Mouse (Mus musculus): ENCODE data around the gene Ola1. TPM values are rescaled to one million over a fixed set of nuclear protein-coding genes. Genes with fewer than 3 reads are reported as not detected.

Ola1 gene
- total RNA-seq, 2 experiments from 2014 or later = 116 to 117 TPM

DNA sequence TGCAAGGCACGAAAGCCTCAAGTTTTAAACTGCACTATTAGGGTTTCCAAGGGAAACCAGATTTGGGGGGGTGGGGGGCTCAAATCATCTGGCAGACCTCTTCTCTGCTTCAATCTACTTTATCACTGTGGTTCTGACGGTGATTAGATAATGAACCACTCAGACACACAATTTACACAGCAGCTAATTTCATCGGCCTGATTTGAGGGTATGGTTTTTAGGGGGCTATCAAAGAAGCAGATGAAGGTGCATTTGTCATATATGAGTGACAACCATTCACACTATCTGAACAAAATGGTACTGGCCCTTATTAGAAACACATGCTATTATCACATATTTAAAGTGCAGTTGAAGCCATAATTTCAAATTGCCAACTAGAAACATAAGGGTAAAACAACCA is 61.5 kb downstream of the Ola1 start:
- DNase-seq (ENCODE audit: extremely low spot score in 1 of 2, low spot score in 1 of 2) = no peak

- DNase-seq (ENCODE audit: extremely low spot score in 1 of 2, low spot score in 1 of 2) = no peak
Observed at GRCm38 (mm10) chr2:73150526-73150925, 68.2 kb downstream of the Ola1 start.

DNA sequence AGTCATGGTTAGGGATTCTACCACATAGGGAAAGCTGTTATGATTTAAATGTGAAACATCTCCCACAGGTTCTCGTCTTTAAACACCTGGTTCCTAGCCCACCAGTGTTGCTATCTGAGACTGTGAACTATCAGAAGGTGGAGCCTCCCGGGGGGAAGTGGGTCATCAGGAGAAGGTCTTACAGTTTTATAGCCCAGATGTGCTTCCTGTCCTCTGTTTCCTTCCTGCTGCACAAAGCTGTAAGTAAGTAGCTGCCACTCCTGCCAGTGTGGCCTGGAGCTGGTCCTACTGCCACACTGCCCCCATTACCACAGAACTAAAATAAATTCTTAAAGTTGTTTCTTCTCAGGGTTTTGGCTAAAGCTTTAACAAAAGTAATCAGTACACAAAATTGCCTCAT is 72.6 kb downstream of the Ola1 start:
- no peak for DNase-seq (ENCODE audit: extremely low spot score in 1 of 2, low spot score in 1 of 2)

GRCm38 (mm10) chr2:73143732-73144131 is 75.0 kb downstream of the Ola1 start:
- no peak for DNase-seq (ENCODE audit: extremely low spot score in 1 of 2, low spot score in 1 of 2)

GRCm38 (mm10) chr2:73142832-73143470 is 75.8 kb downstream of the Ola1 start:
- no peak for DNase-seq (ENCODE audit: extremely low spot score in 1 of 2, low spot score in 1 of 2)

DNA sequence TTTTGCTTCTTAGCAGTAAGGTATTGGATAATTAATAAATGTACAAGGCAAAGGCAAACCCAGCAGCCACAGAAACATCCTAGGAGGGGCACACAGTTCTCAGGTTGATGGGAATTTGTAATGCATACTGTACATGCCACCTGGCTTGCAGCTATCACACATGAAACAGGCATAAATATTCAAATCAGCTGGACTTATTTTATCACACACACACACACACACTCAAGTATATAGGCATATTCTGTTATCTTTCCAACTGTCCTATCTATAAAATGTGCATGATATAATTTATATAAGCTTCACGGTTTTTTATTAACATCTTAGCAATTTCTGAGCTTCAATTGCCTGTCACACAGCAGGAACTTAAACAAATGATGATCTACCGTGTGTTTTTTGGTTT is 85.8 kb downstream of the Ola1 start:
- DNase-seq (ENCODE audit: extremely low spot score in 1 of 2, low spot score in 1 of 2) = no peak

DNA sequence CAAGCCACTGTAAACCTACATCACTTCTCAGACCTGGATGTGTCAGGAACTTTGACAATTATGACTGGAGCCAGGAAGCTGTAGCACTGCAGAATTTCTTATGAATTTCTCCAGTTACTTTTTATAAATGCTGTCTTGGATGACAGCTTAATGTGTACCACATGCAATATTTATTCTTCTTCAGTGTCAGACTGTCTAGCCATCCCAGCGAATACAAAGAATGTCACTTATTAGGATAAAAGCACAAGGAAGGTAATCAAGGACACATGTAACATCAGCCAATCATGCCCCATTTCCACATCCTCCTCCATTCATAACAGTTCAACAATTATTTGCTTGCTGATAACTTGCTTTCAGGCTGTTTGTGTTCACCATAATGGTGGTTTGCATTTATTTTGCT is 91.0 kb downstream of the Ola1 start:
- no peak for DNase-seq (ENCODE audit: extremely low spot score in 1 of 2, low spot score in 1 of 2)

- no peak for DNase-seq (ENCODE audit: extremely low spot score in 1 of 2, low spot score in 1 of 2)
Observed at GRCm38 (mm10) chr2:73118781-73119180, 99.9 kb downstream of the Ola1 start.

DNA sequence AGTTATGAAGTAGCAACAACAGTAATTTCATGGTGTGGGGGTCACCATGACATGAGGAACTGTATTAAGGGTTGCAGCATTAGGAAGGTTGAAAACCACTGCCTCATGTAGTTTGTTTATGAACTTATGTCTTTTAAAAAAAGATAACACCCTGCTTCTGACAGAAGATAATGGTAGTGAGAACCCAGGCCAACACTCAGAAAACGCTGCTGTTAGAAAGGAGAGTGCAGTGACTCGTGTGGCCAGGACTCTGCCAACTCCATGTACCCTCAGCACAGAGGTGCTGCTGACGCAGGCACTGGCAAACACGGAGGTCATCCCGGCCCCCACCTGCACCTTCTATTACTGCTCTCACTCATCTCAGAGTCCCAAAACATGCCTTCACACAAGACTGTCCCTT is 111.6 kb downstream of the Ola1 start:
- no peak for DNase-seq (ENCODE audit: extremely low spot score in 1 of 2, low spot score in 1 of 2)

- no peak for DNase-seq (ENCODE audit: extremely low spot score in 1 of 2, low spot score in 1 of 2)
Observed at GRCm38 (mm10) chr2:73096491-73096890, 122.2 kb downstream of the Ola1 start.

DNA sequence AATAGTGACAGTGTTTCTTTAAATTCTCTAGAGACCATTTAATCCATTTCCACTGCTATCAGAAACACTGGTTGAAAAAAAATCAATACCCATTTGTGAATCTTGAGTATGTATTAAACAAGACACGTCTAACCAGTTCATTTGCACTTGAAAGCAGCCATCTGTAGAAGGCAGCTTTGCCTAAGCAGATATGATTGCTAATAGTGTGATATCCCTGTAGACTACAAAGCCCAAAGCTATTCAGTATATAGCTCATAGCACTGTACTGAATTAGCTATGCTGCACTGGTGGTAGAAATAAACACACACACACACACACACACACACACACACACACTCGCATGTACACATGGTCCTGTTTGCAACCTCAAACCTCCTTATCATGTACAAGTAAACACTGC is 123.4 kb downstream of the Ola1 start:
- DNase-seq (ENCODE audit: extremely low spot score in 1 of 2, low spot score in 1 of 2) = no peak

GRCm38 (mm10) chr2:73093032-73093431 is 125.7 kb downstream of the Ola1 start:
- no peak for DNase-seq (ENCODE audit: extremely low spot score in 1 of 2, low spot score in 1 of 2)

DNA sequence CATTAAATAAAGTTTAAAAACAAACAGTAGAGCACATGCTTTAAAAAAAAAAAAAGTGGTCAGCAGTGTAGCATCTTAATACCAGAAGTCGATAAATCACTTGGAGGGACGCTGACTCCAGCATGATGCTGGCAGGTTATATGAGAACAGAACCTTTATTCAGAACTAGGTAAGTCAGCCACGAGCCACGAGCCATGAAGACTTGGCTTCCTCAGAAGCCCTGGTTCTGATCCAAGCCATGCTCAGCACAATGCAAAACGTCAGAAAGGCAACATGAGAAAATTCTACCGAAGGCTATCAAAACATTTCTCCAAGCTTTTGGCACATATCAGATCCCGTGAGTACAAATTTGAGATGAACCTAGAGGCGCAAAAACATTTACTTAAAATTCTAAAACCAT is 127.4 kb downstream of the Ola1 start:
- DNase-seq (ENCODE audit: extremely low spot score in 1 of 2, low spot score in 1 of 2) = no peak

GRCm38 (mm10) chr2:73087641-73088040 is 131.1 kb downstream of the Ola1 start:
- DNase-seq (ENCODE audit: extremely low spot score in 1 of 2, low spot score in 1 of 2) = no peak

DNA sequence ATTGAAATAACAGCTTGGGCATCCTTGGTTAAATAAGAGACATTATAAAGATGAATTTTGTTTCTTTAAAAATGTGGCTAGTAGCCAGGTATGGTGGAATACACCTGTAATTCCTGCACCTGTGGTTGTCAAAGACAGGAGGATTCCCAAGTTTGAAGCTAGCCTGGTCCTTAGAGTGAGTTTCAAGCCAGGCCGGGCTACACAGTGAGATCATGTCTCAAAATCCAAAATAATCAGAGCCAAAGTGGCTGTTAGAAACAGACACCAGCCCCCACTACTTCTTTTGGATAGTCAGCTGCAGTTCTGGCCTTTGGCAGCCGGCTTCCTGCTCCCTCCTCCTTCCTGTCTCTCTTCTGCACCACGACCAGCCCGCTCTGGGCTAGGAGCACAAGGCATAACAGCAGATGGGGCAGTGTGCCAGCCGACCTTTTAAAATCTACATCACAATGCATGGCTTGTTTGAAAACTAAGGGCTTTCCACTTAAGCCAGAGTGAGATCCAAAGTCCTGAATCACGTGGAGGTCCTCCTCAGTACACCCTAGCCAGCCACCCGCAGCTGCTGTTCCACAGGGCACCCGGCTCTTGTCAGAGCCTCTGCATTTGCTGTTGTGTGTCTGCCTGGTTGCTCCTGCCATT is 132.9 kb downstream of the Ola1 start:
- DNase-seq (ENCODE audit: extremely low spot score in 1 of 2, low spot score in 1 of 2) = peak; percentile 30 to 40

GRCm38 (mm10) chr2:73082476-73082875 is 136.2 kb downstream of the Ola1 start:
- peak in 1 of 2 experiments; percentile 15 for DNase-seq (ENCODE audit: extremely low spot score in 1 of 2, low spot score in 1 of 2)

- no peak for DNase-seq (ENCODE audit: extremely low spot score in 1 of 2, low spot score in 1 of 2)
Observed at GRCm38 (mm10) chr2:73081861-73082260, 136.9 kb downstream of the Ola1 start.

GRCm38 (mm10) chr2:73080084-73080483 is 138.6 kb downstream of the Ola1 start:
- no peak for DNase-seq (ENCODE audit: extremely low spot score in 1 of 2, low spot score in 1 of 2)

DNA sequence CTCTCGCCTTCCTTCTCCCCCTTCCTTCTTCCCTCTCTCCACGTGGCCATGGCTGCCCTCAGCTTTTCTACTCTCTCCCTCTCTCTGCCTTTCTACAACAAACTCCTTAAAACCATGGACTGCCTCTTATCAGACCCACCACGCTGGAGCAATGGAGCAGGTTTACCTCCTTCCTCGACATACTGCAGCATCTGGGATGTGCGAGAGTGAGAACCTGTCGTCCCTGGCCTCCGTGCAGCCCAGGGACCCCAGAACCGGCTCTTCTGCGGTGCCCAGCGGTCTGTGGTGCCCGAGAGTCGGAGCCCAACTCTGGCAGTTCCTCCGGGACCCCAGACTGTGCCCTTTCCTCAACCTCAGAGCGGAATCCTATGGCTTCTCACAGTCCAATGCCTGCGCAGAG is 139.4 kb downstream of the Ola1 start:
- DNase-seq (ENCODE audit: extremely low spot score in 1 of 2, low spot score in 1 of 2) = no peak

DNA sequence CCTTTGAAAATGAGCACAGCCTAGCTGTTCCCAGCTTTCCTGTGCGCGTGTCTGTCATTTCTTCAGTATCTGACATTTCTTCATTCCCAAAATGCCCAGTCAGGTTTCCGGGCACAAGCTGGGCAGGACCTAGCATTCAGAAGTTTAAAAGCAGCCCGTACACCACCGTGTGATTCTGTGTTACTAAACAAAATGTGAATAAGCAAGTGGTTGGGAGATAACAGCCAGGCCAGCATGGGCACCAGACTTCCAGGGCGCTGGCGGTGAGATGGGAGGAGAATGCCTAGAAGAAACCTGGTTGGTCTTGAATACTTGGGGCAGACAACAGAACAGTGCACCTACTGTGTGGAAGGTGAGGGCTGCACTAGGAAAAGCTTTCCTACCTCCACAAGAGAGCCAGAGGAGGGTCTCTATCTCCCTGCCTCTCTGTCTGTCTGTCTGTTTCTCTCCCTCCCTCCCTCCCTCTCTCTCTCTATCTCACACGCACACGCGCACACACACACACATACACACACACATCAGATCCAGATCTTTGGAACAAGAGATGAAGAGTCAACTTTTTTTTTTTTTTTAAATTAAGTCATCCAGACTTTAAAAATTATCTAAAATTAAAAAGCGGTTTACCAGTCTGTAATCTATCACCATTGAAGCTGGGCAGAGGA is 144.8 kb downstream of the Ola1 start:
- DNase-seq (ENCODE audit: extremely low spot score in 1 of 2, low spot score in 1 of 2) = no peak

GRCm38 (mm10) chr2:73071201-73071600 is 147.5 kb downstream of the Ola1 start:
- DNase-seq (ENCODE audit: extremely low spot score in 1 of 2, low spot score in 1 of 2) = no peak

Data from layer of hippocampus, postnatal 25 days (tissue).